Mouse (Mus musculus): ENCODE measurements around the gene Gsap.
"Not testable (repeated sequence)": the region's sequence is repeated elsewhere in the genome, so short reads cannot be mapped to it uniquely, and the experiment has no call there.

The Gsap gene

GRCm38 (mm10) chr5:21328560-21328959 lies 142.5 kb downstream of the Gsap start:
- DNase-seq = no peak

GRCm38 (mm10) chr5:21329672-21330665 lies 143.9 kb downstream of the Gsap start:
- DNase-seq = no peak

- no peak for DNase-seq
Measured at GRCm38 (mm10) chr5:21331656-21332055, 145.6 kb downstream of the Gsap start.

GRCm38 (mm10) chr5:21332119-21332518 lies 146.1 kb downstream of the Gsap start:
- no peak for DNase-seq

GRCm38 (mm10) chr5:21342265-21342664 lies 156.2 kb downstream of the Gsap start:
- not testable (repeated sequence) for DNase-seq

GRCm38 (mm10) chr5:21348366-21348765 lies 162.3 kb downstream of the Gsap start:
- DNase-seq = no peak

- DNase-seq = no peak
Measured at GRCm38 (mm10) chr5:21351678-21352077, 165.6 kb downstream of the Gsap start.

GRCm38 (mm10) chr5:21358648-21359047 lies 172.6 kb downstream of the Gsap start:
- DNase-seq = no peak

GRCm38 (mm10) chr5:21363343-21363742 lies 177.3 kb downstream of the Gsap start:
- DNase-seq = no peak
